Mouse (Mus musculus): ENCODE data around the gene Acly. TPM values are rescaled to one million over a fixed set of nuclear protein-coding genes. Genes with fewer than 3 reads are reported as not detected.

Gene Acly
- total and polyA plus RNA-seq, 3 experiments: 213 to 277 (median 246) TPM

GRCm38 (mm10) chr11:100527458-100528374 is at the start of gene Acly (continued):
- TF ChIP-seq ZNF384 (IDR thresholded peaks at IDR 0.05; ENCODE audit: low read depth, low read length): no peak

GRCm38 (mm10) chr11:100576256-100576655 is 48.5 kb upstream of the Acly start:
- peak overlapping the region; percentile 31; the same call in 1 of the 2 replicates for H3K4me2 ChIP-seq (ENCODE audit: insufficient read depth, low read depth, poor library complexity, severe bottlenecking)
- H3K79me2 ChIP-seq (replicated peaks; ENCODE audit: control insufficient read depth, extremely low read depth, insufficient read depth, poor library complexity, severe bottlenecking): peaks cover 34% of the 10 kb centered on the region
- DNase-seq (ENCODE audit: extremely low read depth): no peak
- no peak overlapping the region; the same call in 1 of the 2 replicates for H3K9ac ChIP-seq (ENCODE audit: insufficient read depth, low read depth)
- H3K9me3 ChIP-seq (replicated peaks; ENCODE audit: low read length): no peaks in the 10 kb centered on the region
- H3K36me3 ChIP-seq (replicated peaks in 1 of 2; ENCODE audit: control insufficient read depth in 1 of 2, insufficient read depth in 1 of 2, low read length in 1 of 2): peaks cover 38 to 55% of the 10 kb centered on the region in 2 experiments
- peaks cover 45 to 72% of the 10 kb centered on the region in 2 experiments for H3K4me1 ChIP-seq (ENCODE audit: control insufficient read depth in 1 of 2, insufficient read depth in 2 of 2)
- H3K27me3 ChIP-seq (replicated peaks): no peaks in the 10 kb centered on the region
- peak overlapping the region; percentile 8; the same call in 1 of the 2 replicates for H3K27ac ChIP-seq (ENCODE audit: insufficient read depth, low read depth)
- in situ Hi-C loops (cut with MboI; ENCODE audit: low pct_ligation_motif_present, low pct_unique_long_range_greater_than_20kb, low sequenced_read_pairs): no loop called here
- H3K4me3 ChIP-seq (replicated peaks in 1 of 3; ENCODE audit: low read depth in 2 of 3, low read length in 2 of 3, poor library complexity in 1 of 3): peak overlapping the region in 1 of 3 experiments; percentile 21
- TF ChIP-seq SIN3A (IDR thresholded peaks at IDR 0.05; ENCODE audit: low read length) (no peak), TCF12 (IDR thresholded peaks at IDR 0.05; ENCODE audit: low read depth, low read length) (no peak), ZKSCAN1 (IDR thresholded peaks at IDR 0.05; ENCODE audit: borderline replicate concordance, low read depth, low read length) (no peak), RAD21 (IDR thresholded peaks at IDR 0.05; ENCODE audit: low read depth, low read length) (no peak), ZC3H11A (IDR thresholded peaks at IDR 0.05; ENCODE audit: low read depth, low read length) (no peak), POLR2AphosphoS2 (IDR thresholded peaks at IDR 0.05; ENCODE audit: low read depth, low read length) (no peak), JUN (IDR thresholded peaks at IDR 0.05; ENCODE audit: insufficient read depth, low read depth, low read length) (no peak), JUND (conservative IDR thresholded peaks at IDR 0.05; ENCODE audit: low read depth, low read length) (no peak), NELFE (IDR thresholded peaks at IDR 0.05; ENCODE audit: low read depth, low read length) (no peak), E2F4 (IDR thresholded peaks at IDR 0.05; ENCODE audit: insufficient replicate concordance, low read depth, low read length) (no peak), NRF1 (IDR thresholded peaks at IDR 0.05; ENCODE audit: low read depth, low read length) (no peak)
- dilution Hi-C loops (cut with MboI; ENCODE audit: extremely low pct_ligation_motif_present, extremely low pct_unique_long_range_greater_than_20kb, low sequenced_read_pairs): no loop called here

DNA sequence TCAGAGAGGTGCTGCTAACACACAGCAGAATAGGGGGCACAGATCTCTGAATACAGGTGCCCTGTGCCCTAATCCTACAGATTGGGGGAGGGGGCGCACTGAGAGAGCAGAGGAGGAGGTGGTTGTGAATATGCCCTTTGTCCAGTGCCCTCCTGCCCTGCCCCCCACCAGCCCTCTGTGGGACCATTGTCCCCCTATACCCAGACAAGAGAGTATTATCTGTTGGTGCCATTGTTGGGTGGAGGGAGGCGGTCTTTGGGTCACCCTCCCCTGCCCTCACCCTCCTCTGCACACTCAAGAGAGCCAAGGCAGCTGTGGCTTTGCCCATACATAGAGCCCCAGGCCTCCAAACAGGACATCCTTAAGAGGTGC is 47.7 kb upstream of the Acly start:
- Histone ChIP-seq H3K36me3 (replicated peaks in 1 of 2; ENCODE audit: control insufficient read depth in 1 of 2, insufficient read depth in 1 of 2, low read length in 1 of 2) (peaks cover 32 to 47% of the 10 kb centered on the region in 2 experiments), H3K9me3 (replicated peaks; ENCODE audit: low read length) (no peaks in the 10 kb centered on the region), H3K4me2 (ENCODE audit: insufficient read depth, low read depth, poor library complexity, severe bottlenecking) (peak overlapping the region; percentile 71), H3K4me1 (ENCODE audit: control insufficient read depth in 1 of 2, insufficient read depth in 2 of 2) (peaks cover 47 to 72% of the 10 kb centered on the region in 2 experiments), H3K4me3 (replicated peaks in 1 of 3; ENCODE audit: low read depth in 2 of 3, low read length in 2 of 3, poor library complexity in 1 of 3) (peak overlapping the region; percentile 64 to 77 (median 66)), H3K27ac (ENCODE audit: insufficient read depth, low read depth) (peak overlapping the region; percentile 70), H3K27me3 (replicated peaks) (no peaks in the 10 kb centered on the region), H3K79me2 (replicated peaks; ENCODE audit: control insufficient read depth, extremely low read depth, insufficient read depth, poor library complexity, severe bottlenecking) (peaks cover 34% of the 10 kb centered on the region), H3K9ac (ENCODE audit: insufficient read depth, low read depth) (peak overlapping the region; percentile 51)
- dilution Hi-C loops (cut with MboI; ENCODE audit: extremely low pct_ligation_motif_present, extremely low pct_unique_long_range_greater_than_20kb, low sequenced_read_pairs): no loop called here
- no peak for DNase-seq (ENCODE audit: extremely low read depth)
- TF ChIP-seq EP300 (IDR thresholded peaks at IDR 0.05; ENCODE audit: low read length): no peak
- no peak for TF ChIP-seq RCOR1 (conservative IDR thresholded peaks at IDR 0.05; ENCODE audit: low read depth, low read length)
- no peak for TF ChIP-seq GABPA (IDR thresholded peaks at IDR 0.05; ENCODE audit: insufficient replicate concordance, low read depth, low read length)
- TF ChIP-seq KAT2A (IDR thresholded peaks at IDR 0.05; ENCODE audit: insufficient replicate concordance, low read length): no peak
- no peak for TF ChIP-seq MAZ (IDR thresholded peaks at IDR 0.05; ENCODE audit: low read depth, low read length)
- TF ChIP-seq ZNF384 (IDR thresholded peaks at IDR 0.05; ENCODE audit: low read depth, low read length): no peak
- TF ChIP-seq RAD21 (IDR thresholded peaks at IDR 0.05; ENCODE audit: low read depth, low read length): no peak
- TF ChIP-seq MAX (IDR thresholded peaks at IDR 0.05; ENCODE audit: low read length): no peak
- TF ChIP-seq TBP (conservative IDR thresholded peaks at IDR 0.05; ENCODE audit: low read depth, low read length): no peak
- no peak for TF ChIP-seq POLR2A (IDR thresholded peaks at IDR 0.05; ENCODE audit: low read depth, low read length)
- no peak for TF ChIP-seq IRF4 (IDR thresholded peaks at IDR 0.05; ENCODE audit: low read depth, low read length)
- TF ChIP-seq BHLHE40 (IDR thresholded peaks at IDR 0.05; ENCODE audit: low read depth, low read length): no peak
- no peak for TF ChIP-seq MEF2A (IDR thresholded peaks at IDR 0.05; ENCODE audit: borderline replicate concordance, low read depth, low read length)
- no peak for TF ChIP-seq NRF1 (IDR thresholded peaks at IDR 0.05; ENCODE audit: low read depth, low read length)
- no peak for TF ChIP-seq MAFK (IDR thresholded peaks at IDR 0.05; ENCODE audit: insufficient replicate concordance, low read length)
- no peak for TF ChIP-seq CTCF (conservative IDR thresholded peaks at IDR 0.05 in 1 of 2, IDR thresholded peaks at IDR 0.05 in 1 of 2; ENCODE audit: low read depth in 2 of 2, low read length in 2 of 2)
- no peak for TF ChIP-seq JUN (IDR thresholded peaks at IDR 0.05; ENCODE audit: insufficient read depth, low read depth, low read length)
- in situ Hi-C loops (cut with MboI; ENCODE audit: low pct_ligation_motif_present, low pct_unique_long_range_greater_than_20kb, low sequenced_read_pairs): no loop called here

Data from CH12.LX (cell line).